Mouse (Mus musculus): ENCODE data around the gene Tmem11. TPM values are rescaled to one million over a fixed set of nuclear protein-coding genes. Genes with fewer than 3 reads are reported as not detected.
A peak's percentile ranks its signal among the peaks of the same experiment; 100 is the strongest.

The Tmem11 gene
- total RNA-seq (2021), result 10 to 100 TPM; 37.2 to 38.3 TPM

- DNase-seq, result peak; percentile 96 to 97
- intact Hi-C loops (cut with DNase I), result loop anchor here (2.0 to 5.0 kb wide), 3 partner anchors 46 to 181 kb away; partner anchors contain the start of genes Dhrs7b and Llgl1
Measured at GRCm38 (mm10) chr11:60878675-60879294, at the start of gene Tmem11. Gene Tmem11, minus strand, starts transcription at chr11:60879272.

GRCm38 (mm10) chr11:60927264-60927663 is 48.2 kb upstream of the Tmem11 start:
- intact Hi-C loops (cut with DNase I), result loop anchor here (1.0 kb wide), 1 partner anchor 165 kb away; no protein-coding TSS in a partner anchor
- peak; percentile 94 to 96 for DNase-seq

- intact Hi-C loops (cut with DNase I), result no loop called here
- DNase-seq, result no peak
Measured at GRCm38 (mm10) chr11:60924981-60925380, 45.9 kb upstream of the Tmem11 start.

- DNase-seq, result no peak
- intact Hi-C loops (cut with DNase I), result no loop called here
Measured at GRCm38 (mm10) chr11:60924498-60924897, 45.4 kb upstream of the Tmem11 start.

GRCm38 (mm10) chr11:60922964-60923363 is 43.9 kb upstream of the Tmem11 start:
- intact Hi-C loops (cut with DNase I), result no loop called here
- no peak for DNase-seq

- DNase-seq, result no peak
- intact Hi-C loops (cut with DNase I), result no loop called here
Measured at GRCm38 (mm10) chr11:60922195-60922594, 43.1 kb upstream of the Tmem11 start.

- no peak for DNase-seq
- intact Hi-C loops (cut with DNase I), result no loop called here
Measured at GRCm38 (mm10) chr11:60920021-60920420, 40.9 kb upstream of the Tmem11 start.

- no peak for DNase-seq
- intact Hi-C loops (cut with DNase I), result no loop called here
Measured at GRCm38 (mm10) chr11:60915201-60915600, 36.1 kb upstream of the Tmem11 start.

GRCm38 (mm10) chr11:60914491-60914890 is 35.4 kb upstream of the Tmem11 start, which contains the start of gene Natd1:
Gene Natd1, minus strand, starts transcription at chr11:60914750.
- peak in 1 of 2 experiments; percentile 24 for DNase-seq
- intact Hi-C loops (cut with DNase I), result loop anchor here (5.0 kb wide), 1 partner anchor 178 kb away; no protein-coding TSS in a partner anchor

- intact Hi-C loops (cut with DNase I), result loop anchor here (2.0 to 5.0 kb wide), 2 partner anchors 33 to 179 kb away; no protein-coding TSS in a partner anchor
Measured at GRCm38 (mm10) chr11:60913301-60914196, 34.5 kb upstream of the Tmem11 start.

GRCm38 (mm10) chr11:60912525-60912973 is 33.5 kb upstream of the Tmem11 start:
- no peak for DNase-seq
- intact Hi-C loops (cut with DNase I), result loop anchor here (2.0 to 5.0 kb wide), 2 partner anchors 32 to 180 kb away; no protein-coding TSS in a partner anchor

More at GRCm38 (mm10) chr11:60913301-60914196, 34.5 kb upstream of the Tmem11 start:
- DNase-seq, result peak; percentile 95 to 96

- intact Hi-C loops (cut with DNase I), result loop anchor here (5.0 kb wide), 1 partner anchor 183 kb away; no protein-coding TSS in a partner anchor
Measured at GRCm38 (mm10) chr11:60909626-60910025, 30.6 kb upstream of the Tmem11 start.

GRCm38 (mm10) chr11:60908073-60908472 is 29.0 kb upstream of the Tmem11 start:
- DNase-seq, result peak in 1 of 2 experiments; percentile 28
- intact Hi-C loops (cut with DNase I), result no loop called here

More at GRCm38 (mm10) chr11:60909626-60910025, 30.6 kb upstream of the Tmem11 start:
- no peak for DNase-seq

- intact Hi-C loops (cut with DNase I), result no loop called here
Measured at GRCm38 (mm10) chr11:60906449-60906848, 27.4 kb upstream of the Tmem11 start.

GRCm38 (mm10) chr11:60905407-60906120 is 26.5 kb upstream of the Tmem11 start:
- intact Hi-C loops (cut with DNase I), result no loop called here
- no peak for DNase-seq

More at GRCm38 (mm10) chr11:60906449-60906848, 27.4 kb upstream of the Tmem11 start:
- no peak for DNase-seq

- DNase-seq, result no peak
- intact Hi-C loops (cut with DNase I), result no loop called here
Measured at GRCm38 (mm10) chr11:60903661-60904061, 24.6 kb upstream of the Tmem11 start.

- intact Hi-C loops (cut with DNase I), result no loop called here
- no peak for DNase-seq
Measured at GRCm38 (mm10) chr11:60902486-60902885, 23.4 kb upstream of the Tmem11 start.

- no peak for DNase-seq
- intact Hi-C loops (cut with DNase I), result no loop called here
Measured at GRCm38 (mm10) chr11:60902001-60902400, 22.9 kb upstream of the Tmem11 start.

GRCm38 (mm10) chr11:60895915-60896314 is 16.8 kb upstream of the Tmem11 start:
- intact Hi-C loops (cut with DNase I), result no loop called here
- no peak for DNase-seq

GRCm38 (mm10) chr11:60890744-60891143 is 11.7 kb upstream of the Tmem11 start:
- intact Hi-C loops (cut with DNase I), result no loop called here
- no peak for DNase-seq
